Mouse (Mus musculus) ES-E14 (cell line): ENCODE data around the gene Rnf144b. TPM values are rescaled to one million over a fixed set of nuclear protein-coding genes. Genes with fewer than 3 reads are reported as not detected.

Experiments used
- DNase-seq: peaks from one replicate; pipeline ENCODE4 v3.0.0-alpha.2; 2013; ENCODE audit warnings: low read depth, low spot score
- H3K27ac ChIP-seq: 2 replicates; pipeline ENCODE4 v1.5.1; 2012; ENCODE audit warnings: low read depth, mild to moderate bottlenecking, low read length, moderate library complexity, mixed read lengths; ENCODE audit not compliant: poor library complexity, insufficient read depth, severe bottlenecking
- H3K36me3 ChIP-seq: 2 replicates; pipeline ENCODE4 v1.6.1; 2012; ENCODE audit warnings: mild to moderate bottlenecking, low read length, moderate library complexity, mixed read lengths; ENCODE audit not compliant: control insufficient read depth, poor library complexity, insufficient read depth, severe bottlenecking
- H3K4me1 ChIP-seq, 2 experiments: fragments of 150-350 bp in 1 of 2; sonication (generic) in 1 of 2; 2 replicates each; pipeline ENCODE4 v1.6.1; 2012; ENCODE audit warnings: low read length in 2 of 2, mild to moderate bottlenecking in 1 of 2, mixed read lengths in 1 of 2; ENCODE audit not compliant: control insufficient read depth in 2 of 2, insufficient read depth in 2 of 2, poor library complexity in 1 of 2
- H3K4me3 ChIP-seq, 2 experiments: fragments of 150-350 bp in 1 of 2; sonication (generic) in 1 of 2; 2 replicates each; pipeline ENCODE4 v1.5.1; 2012; ENCODE audit warnings: low read length in 2 of 2, low read depth in 1 of 2, mild to moderate bottlenecking in 1 of 2, mixed read lengths in 1 of 2; ENCODE audit not compliant: insufficient read depth in 1 of 2, poor library complexity in 1 of 2, severe bottlenecking in 1 of 2
- H3K9ac ChIP-seq: 2 replicates; pipeline ENCODE4 v1.6.1; 2012; ENCODE audit warnings: low read depth, mild to moderate bottlenecking, low read length, mixed read lengths; ENCODE audit not compliant: poor library complexity, insufficient read depth, severe bottlenecking
- H3K9me3 ChIP-seq: fragments of 150-350 bp; sonication (generic); 2 replicates; pipeline ENCODE4 v1.6.1; 2012; ENCODE audit warnings: low read depth, mild to moderate bottlenecking, low read length; ENCODE audit not compliant: control insufficient read depth, insufficient read depth
- CHD2 ChIP-seq: IDR thresholded peaks from 2 replicates; pipeline ENCODE4 v1.6.1; 2014; ENCODE audit warnings: mild to moderate bottlenecking, low read depth, low read length, inconsistent platforms
- HCFC1 ChIP-seq: IDR thresholded peaks from 2 replicates; pipeline ENCODE4 v1.6.1; 2012; ENCODE audit warnings: low read length, inconsistent platforms, borderline replicate concordance; ENCODE audit not compliant: insufficient read depth
- MAFK ChIP-seq: IDR thresholded peaks from 2 replicates; pipeline ENCODE4 v1.6.1; 2014; ENCODE audit warnings: mild to moderate bottlenecking, low read depth, low read length, inconsistent platforms; ENCODE audit not compliant: insufficient read depth
- ZC3H11A ChIP-seq: IDR thresholded peaks from 2 replicates; pipeline ENCODE4 v1.6.1; 2012; ENCODE audit warnings: low read depth, mild to moderate bottlenecking, inconsistent platforms, low read length, borderline replicate concordance
- ZNF384 ChIP-seq: IDR thresholded peaks from 2 replicates; pipeline ENCODE4 v1.6.1; 2012; ENCODE audit warnings: low read depth, low read length, inconsistent platforms
- in situ Hi-C, 2 experiments: fragments of 600-800 bp; cut with MboI; formaldehyde crosslinking; loops; one replicate each; pipeline ENCODE4 v1.15.1; 2025; ENCODE audit warnings: low sequenced_read_pairs in 2 of 2, inconsistent platforms in 1 of 2; ENCODE audit not compliant: unreplicated experiment in 2 of 2
- total RNA-seq: library from RNA; depleted of rRNA; stranded (reverse); fragments of 300-350 nt; gene quantifications from 2 replicates; pipeline ENCODE4 v1.2.3, GENCODE M21; 2012; rRNA removed

Rnf144b gene
- total RNA-seq: 0.42 and 1.2 TPM in 2 replicates

DNA sequence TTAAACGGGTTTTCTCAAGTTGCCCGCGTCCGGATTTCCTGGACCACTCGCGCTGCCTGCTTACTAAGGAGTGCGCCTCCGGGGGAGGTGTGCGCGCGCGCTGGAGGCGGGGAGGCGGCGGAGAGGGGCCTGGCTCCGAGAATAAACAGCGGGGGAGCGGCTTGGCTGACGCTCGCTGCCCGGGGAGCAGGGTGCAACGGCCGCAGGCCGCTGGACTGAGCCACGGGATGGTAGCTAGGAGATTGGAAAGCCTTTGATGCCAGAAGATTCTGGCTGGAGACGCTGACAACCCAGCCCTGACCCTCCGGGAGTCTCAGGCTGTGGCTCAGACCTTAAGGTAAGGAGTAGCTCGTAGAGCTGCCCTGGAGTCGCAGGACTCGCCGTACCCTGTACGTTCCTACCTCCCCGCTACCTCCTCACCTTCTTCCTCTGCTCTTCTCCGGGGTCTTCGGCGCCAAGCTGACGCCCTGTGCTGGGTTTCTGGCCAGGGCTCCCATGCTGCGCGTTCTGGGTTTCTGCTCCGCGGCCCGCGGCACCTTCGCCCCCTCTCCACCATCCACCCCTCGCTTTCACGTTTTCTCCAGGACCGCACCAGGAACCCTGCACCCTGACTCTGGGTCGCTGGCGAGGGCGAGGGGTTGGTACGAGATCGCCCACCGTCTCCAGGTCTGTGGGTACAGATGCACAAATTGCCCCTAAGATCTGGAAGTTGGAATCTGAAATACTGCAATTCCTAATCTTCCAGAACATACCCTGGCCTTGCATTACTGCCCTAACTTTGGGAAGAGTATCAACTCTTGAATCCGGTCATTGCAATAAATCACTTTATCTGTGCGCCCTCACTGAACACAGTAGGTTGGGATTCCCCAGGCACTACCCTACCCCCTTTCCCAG lies at the start of gene Rnf144b:
Gene Rnf144b, plus strand, starts transcription at position 120 of the 894 bp plus-strand sequence.
- TF ChIP-seq CHD2 (no peak), ZC3H11A (no peak), ZNF384 (no peak), HCFC1 (no peak), MAFK (no peak)
- Histone ChIP-seq H3K4me3 (peak within 1 kb of the TSS; percentile 64 to 81), H3K36me3 (no peaks in the 10 kb centered on the region), H3K9ac (peak within 1 kb of the TSS; percentile 73), H3K9me3 (no peaks in the 10 kb centered on the region), H3K4me1 (peaks cover 6 to 7% of the 10 kb centered on the region in 2 experiments), H3K27ac (no peak within 1 kb of the TSS)
- in situ Hi-C loops: no loop called here
- DNase-seq: no peak

DNA sequence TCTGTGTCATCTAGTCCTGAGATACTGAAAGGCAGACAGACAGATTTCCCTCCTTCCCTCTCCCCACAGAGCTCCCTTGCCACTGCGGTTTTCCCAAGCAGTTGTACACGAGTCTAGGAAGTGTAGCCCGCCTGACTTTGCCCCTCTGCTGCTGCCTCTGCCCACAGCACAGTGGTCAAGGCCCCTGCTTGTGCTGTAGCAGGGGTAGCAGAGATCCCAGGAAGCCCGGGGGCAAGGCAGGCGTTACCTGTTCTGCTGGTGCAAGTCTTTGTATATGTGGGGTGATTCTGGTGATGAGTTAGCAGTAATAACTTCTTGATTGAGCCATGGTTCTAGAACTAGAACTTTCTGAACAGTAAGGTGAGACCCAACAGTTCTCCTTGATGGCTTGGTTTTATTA lies 46.3 kb upstream of the Rnf144b start:
- DNase-seq: no peak
- H3K4me1 ChIP-seq: no peaks in the 10 kb centered on the region
- no peak overlapping the region for H3K4me3 ChIP-seq
- TF ChIP-seq MAFK: no peak
- in situ Hi-C loops: no loop called here
- H3K27ac ChIP-seq: no peak overlapping the region
- no peaks in the 10 kb centered on the region for H3K9me3 ChIP-seq
- no peak overlapping the region for H3K9ac ChIP-seq
- H3K36me3 ChIP-seq: peaks cover 2% of the 10 kb centered on the region; the same call in 1 of the 2 replicates

DNA sequence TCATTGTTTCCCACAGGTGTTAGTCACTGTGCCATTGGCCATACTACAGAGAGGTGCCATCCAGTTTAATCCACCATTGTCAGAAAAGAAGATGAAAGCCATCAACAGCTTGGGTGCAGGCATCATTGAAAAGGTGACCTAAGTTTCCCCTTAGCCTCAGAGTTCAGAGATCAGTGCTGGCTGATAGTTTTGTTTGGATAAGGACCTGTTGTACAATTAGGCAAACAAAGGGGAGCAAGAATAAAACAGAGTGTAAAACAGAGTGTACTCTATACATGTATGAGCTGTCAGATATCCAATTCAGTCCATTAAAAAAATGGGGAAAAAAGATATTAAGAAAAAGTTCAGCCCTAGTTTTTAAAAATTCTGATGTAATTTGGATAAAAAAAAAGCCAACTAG lies 45.1 kb upstream of the Rnf144b start:
- Histone ChIP-seq H3K9me3 (no peaks in the 10 kb centered on the region), H3K4me1 (no peaks in the 10 kb centered on the region), H3K9ac (no peak overlapping the region), H3K4me3 (no peak overlapping the region), H3K36me3 (peaks cover 2% of the 10 kb centered on the region; the same call in 1 of the 2 replicates), H3K27ac (no peak overlapping the region)
- in situ Hi-C loops: no loop called here
- TF ChIP-seq HCFC1 (no peak), CHD2 (no peak), MAFK (no peak), ZC3H11A (no peak), ZNF384 (no peak)
- no peak for DNase-seq

DNA sequence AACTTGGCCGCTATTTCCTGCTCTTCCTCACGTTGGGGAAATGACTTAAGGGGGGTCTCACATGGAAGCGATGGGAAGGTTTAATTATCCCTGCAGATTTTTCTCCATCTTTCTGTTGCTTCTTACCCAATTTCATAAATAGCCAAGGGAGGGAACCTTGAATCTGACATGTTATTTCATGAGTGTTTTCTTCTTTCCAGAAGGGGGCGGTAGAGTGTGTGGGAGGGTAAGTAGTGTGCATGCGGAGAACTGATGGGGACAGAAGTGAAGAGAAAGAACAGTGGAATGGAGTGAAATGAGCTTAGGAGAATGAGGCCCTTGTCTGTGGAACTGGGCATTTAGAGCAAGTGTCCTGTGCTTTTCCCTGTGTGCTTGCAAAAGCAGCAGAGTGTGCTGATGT lies 43.7 kb upstream of the Rnf144b start:
- no peaks in the 10 kb centered on the region for H3K4me1 ChIP-seq
- H3K36me3 ChIP-seq: peaks cover 2% of the 10 kb centered on the region; the same call in 1 of the 2 replicates
- in situ Hi-C loops: no loop called here
- H3K4me3 ChIP-seq: no peak overlapping the region
- DNase-seq: peak; percentile 28
- TF ChIP-seq ZNF384 (no peak), HCFC1 (no peak), MAFK (no peak), ZC3H11A (no peak), CHD2 (no peak)
- no peak overlapping the region for H3K27ac ChIP-seq
- H3K9me3 ChIP-seq: no peaks in the 10 kb centered on the region
- H3K9ac ChIP-seq: no peak overlapping the region
